Comparison of ENCODE assay signal across 30 mouse cellular contexts in genomic region chr19:31232410-31232809, GRCm38 (mm10).
A peak's percentile ranks its signal among the peaks of the same experiment; 100 is the strongest.
DNase-seq lines count a peak whose midpoint lies in the region; ATAC-seq and TF ChIP-seq lines count a peak whose summit lies in the region.
"Had no signal": no experiment of that assay in that cellular context is flagged by ENCODE, and none has a peak within 500 bp of the region (broad histone marks: within the 10 kb centered on the region; RNA-seq: fewer than 3 reads in every experiment).

No protein-coding gene starts in this region.

- no peaks in the 10 kb centered on the region for H3K36me3 ChIP-seq in forebrain, postnatal 0 days (ENCODE audit: insufficient read depth)
- H3K36me3 ChIP-seq in forebrain, embryonic 15.5 days, result no peaks in the 10 kb centered on the region
- H3K36me3 ChIP-seq: embryonic facial prominence, embryonic 13.5 days; embryonic facial prominence, embryonic 15.5 days; forebrain, embryonic 10.5 days; forebrain, embryonic 12.5 days; G1E had no signal

- no peak overlapping the region for H3K9ac ChIP-seq in forebrain, postnatal 0 days
- H3K9ac ChIP-seq in forebrain, embryonic 15.5 days (replicated peaks), result no peak overlapping the region
- H3K9ac ChIP-seq: embryonic facial prominence, embryonic 13.5 days; embryonic facial prominence, embryonic 15.5 days; forebrain, embryonic 12.5 days had no signal

- no peak overlapping the region for H3K4me2 ChIP-seq in forebrain, postnatal 0 days (ENCODE audit: low read depth)
- H3K4me2 ChIP-seq in forebrain, embryonic 15.5 days (replicated peaks), result no peak overlapping the region
- H3K4me2 ChIP-seq: embryonic facial prominence, embryonic 13.5 days; embryonic facial prominence, embryonic 15.5 days; forebrain, embryonic 12.5 days had no signal

- DNase-seq in forebrain, postnatal 0 days, result peak; percentile 24
- DNase-seq in layer of hippocampus, adult 9-11 months, result peak; percentile 11
- no peak for DNase-seq in layer of hippocampus, postnatal 10 days (ENCODE audit: low spot score in 2 of 2)
- DNase-seq in right cerebral cortex, adult 18-20 months, result peak; percentile 11
- DNase-seq in right cerebral cortex, postnatal 4 days, result no peak
- peak; percentile 68 for DNase-seq in brain, adult 2 months (ENCODE audit: low read depth, low spot score)
- no peak for DNase-seq in kidney, adult 18-20 months
- DNase-seq: adrenal gland, adult 8-10 months; adrenal gland, postnatal 14 days; adrenal gland, postnatal 36 days; B cell, adult 2 months; cerebellum, adult 11 months; cerebellum, adult 18-20 months; cerebellum, adult 8-10 months; cerebellum, adult 9-11 months; cerebellum, postnatal 14 days; cerebellum, postnatal 36 days; embryo, embryonic 11 days had no signal

- no peak overlapping the region for H3K27ac ChIP-seq in forebrain, postnatal 0 days (ENCODE audit: low read depth, low read length)
- no peak overlapping the region for H3K27ac ChIP-seq in forebrain, embryonic 15.5 days (replicated peaks)
- H3K27ac ChIP-seq: embryonic facial prominence, embryonic 13.5 days; embryonic facial prominence, embryonic 15.5 days; forebrain, embryonic 10.5 days; forebrain, embryonic 12.5 days had no signal

- ATAC-seq in forebrain, postnatal 0 days, result no peak
- no peak for ATAC-seq in forebrain, embryonic 15.5 days (replicated peaks)
- ATAC-seq: activated CD4-positive, CD25-positive, alpha-beta regulatory T cell, adult 4 months; CD4-positive, CD25-positive, alpha-beta regulatory T cell, adult 4 months; forebrain, embryonic 14.5 days; Patski had no signal

- TF ChIP-seq CTCF in forebrain, postnatal 0 days (IDR thresholded peaks at IDR 0.05; ENCODE audit: low read depth), result no peak

- no peak overlapping the region for H3K4me3 ChIP-seq in forebrain, postnatal 0 days (ENCODE audit: low read depth, low read length)
- H3K4me3 ChIP-seq in forebrain, embryonic 15.5 days, result no peak overlapping the region
- H3K4me3 ChIP-seq: embryonic facial prominence, embryonic 13.5 days; embryonic facial prominence, embryonic 15.5 days; erythroblast, embryonic 14.5 days; forebrain, embryonic 10.5 days; forebrain, embryonic 12.5 days had no signal

- H3K27me3 ChIP-seq in forebrain, postnatal 0 days (ENCODE audit: insufficient read depth, low read length), result no peaks in the 10 kb centered on the region
- no peaks in the 10 kb centered on the region for H3K27me3 ChIP-seq in forebrain, embryonic 15.5 days
- H3K27me3 ChIP-seq: CH12.LX; embryonic facial prominence, embryonic 13.5 days; embryonic facial prominence, embryonic 15.5 days; forebrain, embryonic 12.5 days had no signal

- H3K4me1 ChIP-seq in forebrain, postnatal 0 days (ENCODE audit: insufficient read depth), result no peaks in the 10 kb centered on the region
- no peaks in the 10 kb centered on the region for H3K4me1 ChIP-seq in forebrain, embryonic 15.5 days
- H3K4me1 ChIP-seq: embryonic facial prominence, embryonic 13.5 days; embryonic facial prominence, embryonic 15.5 days; forebrain, embryonic 10.5 days; forebrain, embryonic 12.5 days had no signal

- H3K9me3 ChIP-seq in forebrain, postnatal 0 days (ENCODE audit: low read length), result no peaks in the 10 kb centered on the region
- H3K9me3 ChIP-seq in forebrain, embryonic 15.5 days, result no peaks in the 10 kb centered on the region
- H3K9me3 ChIP-seq: embryonic facial prominence, embryonic 13.5 days; embryonic facial prominence, embryonic 15.5 days; forebrain, embryonic 10.5 days; forebrain, embryonic 12.5 days; G1E had no signal

Comparison
In these comparisons a context has a peak if more than half of its experiments do, and no peak if none do; other contexts are left out.
1. DNase-seq: peak in forebrain, postnatal 0 days (single experiment), layer of hippocampus, adult 9-11 months (single experiment), right cerebral cortex, adult 18-20 months (single experiment) and brain, adult 2 months (single experiment); none in layer of hippocampus, postnatal 10 days (0 of 2), right cerebral cortex, postnatal 4 days (single experiment) and kidney, adult 18-20 months (single experiment).